Mouse (Mus musculus) testis, postnatal 10 days (tissue): ENCODE measurements around the gene Fam89b.
"Not testable (repeated sequence)": the region's sequence is repeated elsewhere in the genome, so short reads cannot be mapped to it uniquely, and the experiment has no call there.

Source experiments
- DNase-seq: peaks from one replicate; pipeline ENCODE4 v3.0.0; 2021; ENCODE audit warnings: low spot score

Gene Fam89b

GRCm38 (mm10) chr19:5710581-5710980, 18.9 kb downstream of the Fam89b start:
- no peak for DNase-seq

- DNase-seq, result no peak
These were observed 19.4 kb downstream of the Fam89b start for GRCm38 (mm10) chr19:5710068-5710467.

- peak; percentile 73 for DNase-seq
These were observed 24.5 kb downstream of the Fam89b start for GRCm38 (mm10) chr19:5704801-5705571.

GRCm38 (mm10) chr19:5704163-5704800, 25.2 kb downstream of the Fam89b start, which contains the start of gene Kcnk7:
TSS of gene Kcnk7 (plus strand) at chr19:5704367.
- no peak for DNase-seq

GRCm38 (mm10) chr19:5695849-5696462, 33.5 kb downstream of the Fam89b start:
- DNase-seq, result no peak

- no peak for DNase-seq
These were observed 35.7 kb downstream of the Fam89b start for GRCm38 (mm10) chr19:5693801-5694200.

- no peak for DNase-seq
These were observed 36.5 kb downstream of the Fam89b start for GRCm38 (mm10) chr19:5692913-5693396.

- no peak for DNase-seq
These were observed 37.2 kb downstream of the Fam89b start for GRCm38 (mm10) chr19:5692086-5692912.

- DNase-seq, result no peak
These were observed 37.9 kb downstream of the Fam89b start for GRCm38 (mm10) chr19:5691601-5692000.

GRCm38 (mm10) chr19:5690343-5690735, 39.1 kb downstream of the Fam89b start:
- no peak for DNase-seq

- peak; percentile 87 for DNase-seq
These were observed 39.7 kb downstream of the Fam89b start for GRCm38 (mm10) chr19:5689565-5690342.

- DNase-seq, result no peak
These were observed 40.4 kb downstream of the Fam89b start for GRCm38 (mm10) chr19:5689088-5689428.

GRCm38 (mm10) chr19:5688200-5689087, 41.0 kb downstream of the Fam89b start, which contains the start of the genes Map3k11 and Pcnx3:
TSS of gene Map3k11 (plus strand) at chr19:5688742.
TSS of gene Pcnx3 (minus strand) at chr19:5688908.
- peak; percentile 96 for DNase-seq

GRCm38 (mm10) chr19:5687738-5688137, 41.7 kb downstream of the Fam89b start:
- no peak for DNase-seq

GRCm38 (mm10) chr19:5686954-5687353, 42.5 kb downstream of the Fam89b start:
- not testable (repeated sequence) for DNase-seq

- DNase-seq, result no peak
These were observed 43.0 kb downstream of the Fam89b start for GRCm38 (mm10) chr19:5686437-5686836.

GRCm38 (mm10) chr19:5685861-5686260, 43.6 kb downstream of the Fam89b start:
- no peak for DNase-seq

GRCm38 (mm10) chr19:5685431-5685830, 44.0 kb downstream of the Fam89b start:
- DNase-seq, result no peak

- no peak for DNase-seq
These were observed 44.5 kb downstream of the Fam89b start for GRCm38 (mm10) chr19:5684985-5685384.

- DNase-seq, result no peak
These were observed 45.2 kb downstream of the Fam89b start for GRCm38 (mm10) chr19:5684236-5684635.
